Mouse (Mus musculus) CD8-positive naive resting alpha-beta T cell, adult 57 days (primary cell): Measurements from ENCODE around the gene Gm1979. TPM values are rescaled to one million over a fixed set of nuclear protein-coding genes. Genes with fewer than 3 reads are reported as not detected.

Experiments
- total RNA-seq: library from RNA; stranded (reverse); gene quantifications from one replicate; pipeline ENCODE4 v1.2.4, GENCODE M21; 2023

The Gm1979 gene
- total RNA-seq = not detected

GRCm38 (mm10) chr5:26004698-26005097 is at the start of gene Gm1979:
Gene Gm1979, minus strand, starts transcription at chr5:26004798.

GRCm38 (mm10) chr5:26039458-26039857 is 34.9 kb upstream of the Gm1979 start, which contains the start of gene Speer4a:
Gene Speer4a, minus strand, starts transcription at chr5:26039558.

GRCm38 (mm10) chr5:26022816-26023215 is 18.2 kb upstream of the Gm1979 start, which contains the start of gene Gm5862:
Gene Gm5862, minus strand, starts transcription at chr5:26022916.

GRCm38 (mm10) chr5:25988550-25988949 is 16.0 kb downstream of the Gm1979 start, which contains the start of gene Gm21698:
Gene Gm21698, minus strand, starts transcription at chr5:25988650.

GRCm38 (mm10) chr5:25972563-25972962 is 32.0 kb downstream of the Gm1979 start, which contains the start of gene Gm21680:
Gene Gm21680, minus strand, starts transcription at chr5:25972663.

GRCm38 (mm10) chr5:25954317-25954716 is 50.3 kb downstream of the Gm1979 start, which contains the start of gene Gm21671:
Gene Gm21671, minus strand, starts transcription at chr5:25954417.

Other genes with a start within 250 kb of the Gm1979 start
- 1.3 TPM for gene Actr3b, start 244.8 kb downstream of the Gm1979 start, total RNA-seq
- gene Gm21663, start 62.4 kb downstream of the Gm1979 start, total RNA-seq = not detected
- not detected for gene Gm21671, start 50.4 kb downstream of the Gm1979 start, total RNA-seq
- not detected for gene Gm21680, start 32.1 kb downstream of the Gm1979 start, total RNA-seq
- not detected for gene Gm21698, start 16.1 kb downstream of the Gm1979 start, total RNA-seq
- gene Gm5862, start 18.1 kb upstream of the Gm1979 start, total RNA-seq = not detected
- not detected for gene Speer4a, start 34.8 kb upstream of the Gm1979 start, total RNA-seq
- gene Gm7347, start 53.8 kb upstream of the Gm1979 start, total RNA-seq = not detected
- gene Gm10471, start 84.5 kb upstream of the Gm1979 start, total RNA-seq = not detected
- not detected for gene 5031410I06Rik, start 100.6 kb upstream of the Gm1979 start, total RNA-seq
- gene Gm10220, start 116.6 kb upstream of the Gm1979 start, total RNA-seq = not detected